Mouse (Mus musculus) heart, adult 2 months (tissue): Measurements from ENCODE around the gene Lhx2. TPM values are rescaled to one million over a fixed set of nuclear protein-coding genes. Genes with fewer than 3 reads are reported as not detected.

Source experiments
- DNase-seq, 2 experiments: peaks; one replicate each; pipeline ENCODE4 v3.0.0; 2021
- H3K27ac ChIP-seq: fragments of 200-600 bp; 2 replicates; pipeline ENCODE4 v1.8.1; 2022
- H3K27me3 ChIP-seq: fragments of 200-500 bp; 2 replicates; pipeline ENCODE4 v1.6.1; 2012; ENCODE audit warnings: mild to moderate bottlenecking, low read length, inconsistent platforms, mixed read lengths; ENCODE audit not compliant: control insufficient read depth, insufficient read depth
- H3K36me3 ChIP-seq: fragments of 200-500 bp; 2 replicates; pipeline ENCODE4 v1.6.1; 2012; ENCODE audit warnings: low read length, inconsistent platforms; ENCODE audit not compliant: control insufficient read depth, insufficient read depth
- H3K4me1 ChIP-seq: fragments of 200-500 bp; 2 replicates; pipeline ENCODE4 v1.6.1; 2011; ENCODE audit warnings: low read length; ENCODE audit not compliant: control insufficient read depth, insufficient read depth
- H3K4me3 ChIP-seq: fragments of 200-600 bp; 2 replicates; pipeline ENCODE4 v1.8.1; 2022
- H3K79me2 ChIP-seq: fragments of 200-500 bp; replicated peaks from 2 replicates; pipeline ENCODE4 v1.6.1; 2012; ENCODE audit warnings: mild to moderate bottlenecking, inconsistent platforms, low read length, moderate library complexity, mixed read lengths; ENCODE audit not compliant: control insufficient read depth, insufficient read depth
- H3K9ac ChIP-seq: fragments of 200-500 bp; 2 replicates; pipeline ENCODE4 v1.6.1; 2012; ENCODE audit warnings: low read depth, mild to moderate bottlenecking, control low read depth, inconsistent platforms, low read length, mixed read lengths
- CTCF ChIP-seq: fragments of 200-600 bp; IDR thresholded peaks from 2 replicates; pipeline ENCODE4 v1.8.1; 2022; ENCODE audit warnings: antibody characterized with exemption, mild to moderate bottlenecking, moderate library complexity
- EP300 ChIP-seq: fragments of 200-500 bp; IDR thresholded peaks from 2 replicates; pipeline ENCODE4 v1.6.1; 2011; ENCODE audit warnings: low read depth, low read length, control low read depth; ENCODE audit not compliant: insufficient read depth
- POLR2A ChIP-seq: fragments of 200-500 bp; IDR thresholded peaks from 2 replicates; pipeline ENCODE4 v1.6.1; 2011; ENCODE audit warnings: mild to moderate bottlenecking, low read depth, low read length, control low read depth; ENCODE audit not compliant: insufficient read depth
- WGBS: fragments of 180-500 bp; shearing (Covaris S2); methylation state at CpG from one replicate; pipeline ENCODE4 v1.1.7; 2018; 5-methylcytosine and 5-hydroxymethylcytosine counted together
- intact Hi-C: fragments of 180-260 bp; cut with DNase I; formaldehyde crosslinking; loops from one replicate; pipeline ENCODE4 v1.15.1; 2025
- polyA plus RNA-seq: library from polyadenylated mRNA; depleted of rRNA; stranded (reverse); fragments of >200 nt; gene quantifications from 2 replicates; pipeline ENCODE4 v1.2.3, GENCODE M21; 2012
- total RNA-seq, 2 experiments: library from RNA; stranded (reverse); gene quantifications; 2 replicates each; pipeline ENCODE4 v1.2.3; 2021

Gene Lhx2
- total and polyA plus RNA-seq, 3 experiments = not detected

DNA sequence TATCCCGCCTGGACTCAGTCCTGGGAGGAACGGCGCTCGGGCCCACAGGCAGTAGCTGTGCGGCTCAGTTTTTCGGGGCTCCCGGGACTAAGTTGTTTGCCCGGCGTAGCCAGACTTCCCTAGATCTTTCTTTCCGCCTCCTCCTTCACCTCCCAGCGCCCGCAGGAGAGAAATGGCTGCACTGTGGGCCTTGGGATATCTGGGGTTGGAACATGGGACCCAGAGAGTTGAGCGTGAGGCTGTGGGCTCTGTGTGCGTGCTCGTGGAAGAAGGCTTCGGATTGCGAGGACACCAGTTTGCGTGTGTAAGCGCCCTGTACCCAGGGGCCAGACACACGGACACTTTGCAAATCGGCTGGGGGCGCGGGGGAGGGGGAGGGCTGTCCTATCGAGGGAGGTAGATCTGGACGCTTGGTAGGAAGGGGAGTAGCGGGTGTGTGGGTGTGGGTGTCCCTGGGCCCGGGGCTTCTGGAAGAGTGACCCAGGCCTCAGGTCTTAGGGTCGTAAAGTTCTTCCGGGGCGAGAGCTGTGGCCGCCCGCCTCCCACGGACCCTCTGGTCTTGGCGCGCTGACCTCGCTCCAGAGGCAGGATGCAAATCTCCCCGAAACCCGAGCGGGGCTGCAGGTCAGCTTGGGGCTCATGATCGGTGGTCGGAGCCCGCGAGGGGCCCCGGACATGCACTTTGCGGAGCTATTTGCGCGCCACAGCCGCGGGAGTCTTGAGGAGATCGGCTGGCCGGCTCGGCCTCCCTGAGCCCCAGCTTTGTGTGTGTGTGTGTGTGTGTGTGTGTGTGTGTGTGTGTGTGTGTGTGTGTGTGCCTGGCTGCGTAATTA lies 17.6 kb downstream of the Lhx2 start:
- Histone ChIP-seq H3K4me3 (no peak overlapping the region), H3K27ac (no peak overlapping the region), H3K9ac (no peak overlapping the region), H3K79me2 (no peaks in the 10 kb centered on the region), H3K27me3 (peaks cover 47% of the 10 kb centered on the region), H3K4me1 (no peaks in the 10 kb centered on the region), H3K36me3 (no peaks in the 10 kb centered on the region)
- intact Hi-C loops = loop anchor here (10.0 kb wide), 1 partner anchor 358 kb away; the partner anchor contains the start of gene Nr5a1
- no peak for TF ChIP-seq POLR2A
- TF ChIP-seq EP300 = no peak
- no peak for TF ChIP-seq CTCF
- WGBS = 5% methylated on average over 53 of the region's 53 CpGs
- no peak for DNase-seq

DNA sequence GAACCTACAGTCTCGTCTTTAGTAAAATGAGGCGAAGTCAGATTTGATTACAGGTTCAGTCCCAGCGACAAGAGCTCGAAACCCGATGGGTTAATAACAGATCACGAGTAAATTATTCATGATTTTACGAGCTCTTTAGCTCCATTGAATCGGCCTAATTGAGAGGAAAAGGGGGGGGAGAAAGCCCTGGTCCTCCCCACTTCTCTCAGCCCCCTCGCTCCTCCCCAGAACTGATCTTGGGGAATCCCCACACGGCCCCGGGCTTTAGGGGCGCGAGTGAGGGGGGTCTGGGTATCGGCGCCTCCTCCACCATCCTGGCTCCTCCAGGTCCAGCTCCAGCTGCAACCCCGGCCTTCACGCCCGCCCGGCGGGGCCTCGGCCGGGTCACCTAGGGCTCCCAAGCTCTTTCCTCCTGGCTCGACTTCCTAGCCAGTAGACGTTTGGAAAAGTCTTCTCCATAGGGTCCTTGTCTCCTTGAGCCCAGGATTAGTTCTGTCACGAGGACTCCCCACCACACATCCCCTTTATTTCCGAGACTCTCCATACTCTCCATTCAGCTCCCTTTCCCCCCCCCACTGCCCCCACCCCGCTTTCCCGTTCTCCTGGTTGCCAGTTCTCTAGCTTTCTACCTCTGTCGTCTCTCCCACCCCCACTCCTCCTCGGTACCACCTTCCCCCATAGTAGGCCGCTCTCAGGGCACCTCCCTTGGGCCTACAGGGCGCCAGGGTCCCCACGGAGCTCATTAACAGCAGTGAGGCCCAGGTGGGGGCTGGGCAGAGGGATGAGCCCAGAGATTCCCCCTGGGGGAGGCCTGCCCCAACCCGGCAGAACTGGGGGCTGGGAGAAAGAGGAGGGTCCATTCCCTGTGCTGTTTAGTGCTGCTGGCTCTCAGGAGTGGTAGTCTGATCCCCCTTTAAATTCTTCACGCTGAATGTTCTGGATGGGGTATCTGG lies 18.5 kb downstream of the Lhx2 start:
- H3K79me2 ChIP-seq = no peaks in the 10 kb centered on the region
- TF ChIP-seq POLR2A (no peak), CTCF (no peak), EP300 (no peak)
- H3K9ac ChIP-seq = no peak overlapping the region
- WGBS = 16% methylated on average over 35 of the region's 35 CpGs
- H3K27me3 ChIP-seq = peaks cover 43% of the 10 kb centered on the region
- H3K4me3 ChIP-seq = no peak overlapping the region
- intact Hi-C loops = loop anchor here (10.0 kb wide), 1 partner anchor 357 kb away; the partner anchor contains the start of gene Nr5a1
- H3K36me3 ChIP-seq = no peaks in the 10 kb centered on the region
- DNase-seq = no peak
- H3K4me1 ChIP-seq = no peaks in the 10 kb centered on the region
- H3K27ac ChIP-seq = no peak overlapping the region

DNA sequence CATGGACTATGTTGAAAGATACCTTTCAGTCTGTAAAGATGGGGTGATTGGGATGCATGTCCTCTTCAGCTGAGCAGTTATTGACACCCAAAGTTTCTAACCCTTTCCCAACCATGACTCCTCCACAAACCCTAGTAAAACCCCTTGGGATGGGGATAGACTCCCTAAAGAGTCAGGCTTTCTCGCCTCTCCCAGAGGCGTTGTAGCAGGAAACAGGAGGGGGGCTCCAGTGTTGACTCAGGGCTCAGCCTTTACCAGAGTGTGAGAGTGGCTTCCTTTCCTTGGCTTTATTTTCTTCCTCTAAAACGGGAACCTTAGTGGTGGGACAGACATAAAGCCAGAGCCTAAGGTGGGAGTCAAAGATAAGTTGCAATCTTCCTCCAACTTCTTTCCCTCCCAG lies 19.5 kb downstream of the Lhx2 start:
- no peak overlapping the region for H3K27ac ChIP-seq
- no peak overlapping the region for H3K4me3 ChIP-seq
- H3K27me3 ChIP-seq = peaks cover 39% of the 10 kb centered on the region
- no peak for DNase-seq
- no peaks in the 10 kb centered on the region for H3K4me1 ChIP-seq
- TF ChIP-seq CTCF (no peak), EP300 (no peak), POLR2A (no peak)
- no peaks in the 10 kb centered on the region for H3K36me3 ChIP-seq
- intact Hi-C loops = loop anchor here (10.0 kb wide), 1 partner anchor 356 kb away; the partner anchor contains the start of gene Nr5a1
- 10% methylated on average over 3 of the region's 3 CpGs for WGBS
- H3K79me2 ChIP-seq = no peaks in the 10 kb centered on the region
- H3K9ac ChIP-seq = no peak overlapping the region

DNA sequence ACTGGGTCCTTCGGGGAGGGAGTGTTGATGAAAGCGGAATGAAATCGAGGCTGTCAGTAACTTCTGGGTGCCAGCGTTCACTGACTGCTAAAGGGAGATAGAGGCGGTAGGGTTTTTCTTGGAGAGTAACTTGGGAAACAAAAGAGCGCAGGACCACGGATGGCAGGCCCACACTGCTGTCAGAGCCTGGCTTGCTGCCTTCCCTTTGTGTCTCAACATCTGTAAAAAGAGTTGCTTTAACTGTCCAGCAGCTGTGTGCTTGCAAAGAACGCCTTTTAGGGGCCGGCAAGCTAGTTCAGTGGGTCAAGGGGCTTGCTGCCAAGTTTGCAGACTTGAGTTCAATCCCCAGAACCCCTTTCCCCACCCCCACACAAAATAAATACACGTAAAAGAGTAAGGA lies 20.1 kb downstream of the Lhx2 start:
- H3K4me3 ChIP-seq = no peak overlapping the region
- 5% methylated on average over 10 of the region's 10 CpGs for WGBS
- H3K4me1 ChIP-seq = no peaks in the 10 kb centered on the region
- peaks cover 38% of the 10 kb centered on the region for H3K27me3 ChIP-seq
- no peak for DNase-seq
- intact Hi-C loops = loop anchor here (10.0 kb wide), 1 partner anchor 356 kb away; the partner anchor contains the start of gene Nr5a1
- H3K9ac ChIP-seq = no peak overlapping the region
- TF ChIP-seq POLR2A = no peak
- TF ChIP-seq EP300 = no peak
- TF ChIP-seq CTCF = no peak
- H3K27ac ChIP-seq = no peak overlapping the region
- no peaks in the 10 kb centered on the region for H3K36me3 ChIP-seq
- H3K79me2 ChIP-seq = no peaks in the 10 kb centered on the region

DNA sequence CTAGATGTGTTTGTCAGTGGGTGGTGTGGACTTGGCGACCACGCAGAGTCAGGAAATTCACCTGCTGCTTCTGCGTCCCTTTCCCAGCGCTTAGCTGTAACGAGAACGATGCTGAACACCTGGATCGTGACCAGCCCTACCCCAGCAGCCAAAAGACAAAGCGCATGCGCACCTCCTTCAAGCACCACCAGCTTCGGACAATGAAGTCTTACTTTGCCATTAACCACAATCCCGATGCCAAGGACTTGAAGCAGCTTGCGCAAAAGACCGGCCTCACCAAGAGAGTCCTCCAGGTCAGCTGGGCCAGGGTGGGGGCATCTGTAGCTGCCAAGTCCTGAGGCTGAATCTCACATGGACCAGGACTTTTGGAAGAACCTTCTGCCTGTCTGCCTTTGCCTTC lies 20.7 kb downstream of the Lhx2 start:
- Histone ChIP-seq H3K27ac (no peak overlapping the region), H3K27me3 (peaks cover 32% of the 10 kb centered on the region), H3K4me1 (no peaks in the 10 kb centered on the region), H3K9ac (no peak overlapping the region), H3K36me3 (no peaks in the 10 kb centered on the region), H3K79me2 (no peaks in the 10 kb centered on the region), H3K4me3 (no peak overlapping the region)
- no peak for TF ChIP-seq EP300
- TF ChIP-seq CTCF = no peak
- no peak for TF ChIP-seq POLR2A
- no peak for DNase-seq
- WGBS = 21% methylated on average over 13 of the region's 13 CpGs
- intact Hi-C loops = loop anchor here (10.0 kb wide), 1 partner anchor 355 kb away; the partner anchor contains the start of gene Nr5a1
